Comparison of ENCODE assay signal across 8 mouse cellular contexts in the genomic region with DNA sequence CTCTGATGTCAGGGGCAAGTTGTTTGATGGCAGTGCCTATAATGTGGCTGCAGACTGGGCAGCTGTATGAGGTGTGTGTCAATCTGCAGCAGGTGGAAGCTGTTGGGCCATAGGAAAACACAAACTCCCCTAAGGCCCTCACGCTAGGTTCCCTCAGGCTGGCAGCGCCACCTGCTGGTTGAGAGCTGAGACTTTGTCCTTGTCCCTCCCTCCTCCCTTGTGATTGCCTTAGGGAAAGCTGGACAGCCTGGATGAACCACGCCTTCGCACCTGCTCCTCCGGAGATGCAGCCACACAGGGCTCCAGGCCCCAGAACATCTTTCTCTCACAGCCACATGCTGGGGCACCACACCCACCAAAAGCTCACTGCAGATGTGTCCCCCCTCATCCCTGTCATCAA. TPM values are rescaled to one million over a fixed set of nuclear protein-coding genes. Genes with fewer than 3 reads are reported as not detected.
DNase-seq lines count a peak whose midpoint lies in the region; ATAC-seq and TF ChIP-seq lines count a peak whose summit lies in the region.

No protein-coding gene starts in this region.

- H3K4me1 ChIP-seq in forebrain, postnatal 0 days (ENCODE audit: insufficient read depth): peaks cover 18% of the 10 kb centered on the region; the same call in 1 of the 2 replicates
- H3K4me1 ChIP-seq in lung, embryonic 14.5 days (ENCODE audit: insufficient read depth): 0 out of 2 replicates have a peak, but pooled peaks cover 6% of the 10 kb centered on the region

- no peak overlapping the region for H3K27ac ChIP-seq in forebrain, postnatal 0 days (ENCODE audit: low read depth, low read length)
- H3K27ac ChIP-seq in lung, embryonic 14.5 days (ENCODE audit: low read depth): no peak overlapping the region

- TF ChIP-seq CTCF in forebrain, postnatal 0 days (IDR thresholded peaks at IDR 0.05; ENCODE audit: low read depth): peak; percentile 96
- TF ChIP-seq CTCF in lung, embryonic 14.5 days (IDR thresholded peaks at IDR 0.05; ENCODE audit: low read depth): peak; percentile 92

- H3K36me3 ChIP-seq in forebrain, postnatal 0 days (ENCODE audit: insufficient read depth): no peaks in the 10 kb centered on the region
- no peaks in the 10 kb centered on the region for H3K36me3 ChIP-seq in lung, embryonic 14.5 days (ENCODE audit: insufficient read depth)

- WGBS in forebrain, postnatal 0 days: 0% methylated on average over 5 of the region's 5 CpGs
- WGBS in lung, embryonic 14.5 days: 1% methylated on average over 5 of the region's 5 CpGs

- ATAC-seq in forebrain, postnatal 0 days: peak; percentile 19; the same call in 1 of the 2 replicates
- no peak for ATAC-seq in lung, embryonic 14.5 days (ENCODE audit: insufficient read depth)

- H3K4me3 ChIP-seq in forebrain, postnatal 0 days (ENCODE audit: low read depth, low read length): no peak overlapping the region
- no peak overlapping the region for H3K4me3 ChIP-seq in lung, embryonic 14.5 days (ENCODE audit: low read depth, low read length)

- no peak overlapping the region for H3K9ac ChIP-seq in forebrain, postnatal 0 days
- H3K9ac ChIP-seq in lung, embryonic 14.5 days: no peak overlapping the region

- no peak overlapping the region for H3K4me2 ChIP-seq in forebrain, postnatal 0 days (ENCODE audit: low read depth)
- no peak overlapping the region for H3K4me2 ChIP-seq in lung, embryonic 14.5 days

- peaks cover 3% of the 10 kb centered on the region; the same call in 1 of the 2 replicates for H3K27me3 ChIP-seq in forebrain, postnatal 0 days (ENCODE audit: insufficient read depth, low read length)
- peaks cover 23% of the 10 kb centered on the region for H3K27me3 ChIP-seq in lung, embryonic 14.5 days (ENCODE audit: insufficient read depth, low read length)

- H3K9me3 ChIP-seq in forebrain, postnatal 0 days (ENCODE audit: low read length): no peaks in the 10 kb centered on the region
- H3K9me3 ChIP-seq in lung, embryonic 14.5 days (ENCODE audit: low read depth, low read length): no peaks in the 10 kb centered on the region

- DNase-seq in urinary bladder, adult 18-20 months (ENCODE audit: low spot score in 2 of 2): peak; percentile 12 to 58
- DNase-seq in urinary bladder, postnatal 10 days (ENCODE audit: low spot score): no peak
- DNase-seq in cerebellum, adult 11-12 months: peak; percentile 86
- peak; percentile 89 for DNase-seq in forebrain, postnatal 0 days
- peak; percentile 54 for DNase-seq in kidney, adult 9 months
- DNase-seq in lung, embryonic 14.5 days: peak; percentile 86
- peak; percentile 69 to 86 for DNase-seq in right cerebral cortex, postnatal 10 days (ENCODE audit: low spot score in 2 of 2)
- peak; percentile 50 for DNase-seq in yolk sac, embryonic 10.5 days (ENCODE audit: low spot score)

RNA-seq across cellular contexts. Expression of gene Sept3, which starts 3.5 kb away (rescaled TPM):
- 550 and 602 TPM in 2 replicates for total RNA-seq in forebrain, postnatal 0 days (2014; rRNA removed)
- 400 and 449 TPM in 2 replicates for polyA plus RNA-seq in forebrain, postnatal 0 days (2015; fragmentation: Nextera tagmentation; extraction: Ambion mirVana)
- 8.1 and 8.7 TPM in 2 replicates for polyA plus RNA-seq in lung, embryonic 14.5 days (2014; fragmentation: Nextera tagmentation; extraction: Ambion mirVana)

RNA-seq across cellular contexts. Expression of gene 1500009C09Rik, which starts 19.0 kb away (rescaled TPM):
- total RNA-seq in forebrain, postnatal 0 days (2014; rRNA removed): 119 and 139 TPM in 2 replicates
- polyA plus RNA-seq in forebrain, postnatal 0 days (2015; fragmentation: Nextera tagmentation; extraction: Ambion mirVana): 12.5 and 15.6 TPM in 2 replicates
- not detected in 2 replicates for polyA plus RNA-seq in lung, embryonic 14.5 days (2014; fragmentation: Nextera tagmentation; extraction: Ambion mirVana)

RNA-seq across cellular contexts. Expression of gene Cenpm, which starts 26.7 kb away (rescaled TPM):
- 8.9 and 10.0 TPM in 2 replicates for total RNA-seq in forebrain, postnatal 0 days (2014; rRNA removed)
- polyA plus RNA-seq in forebrain, postnatal 0 days (2015; fragmentation: Nextera tagmentation; extraction: Ambion mirVana): 16.5 and 18.7 TPM in 2 replicates
- polyA plus RNA-seq in lung, embryonic 14.5 days (2014; fragmentation: Nextera tagmentation; extraction: Ambion mirVana): 86.9 and 88.1 TPM in 2 replicates

RNA-seq across cellular contexts. Expression of gene Wbp2nl, which starts 27.6 kb away (rescaled TPM):
- total RNA-seq in forebrain, postnatal 0 days (2014; rRNA removed): 0.38 and 1.00 TPM in 2 replicates
- polyA plus RNA-seq in forebrain, postnatal 0 days (2015; fragmentation: Nextera tagmentation; extraction: Ambion mirVana): 0.42 and 0.59 TPM in 2 replicates
- 0.42 and 0.57 TPM in 2 replicates for polyA plus RNA-seq in lung, embryonic 14.5 days (2014; fragmentation: Nextera tagmentation; extraction: Ambion mirVana)

RNA-seq across cellular contexts. Expression of gene Tnfrsf13c, which starts 47.0 kb away (rescaled TPM):
- total RNA-seq in forebrain, postnatal 0 days (2014; rRNA removed): 0.24 and 0.62 TPM in 2 replicates
- polyA plus RNA-seq in forebrain, postnatal 0 days (2015; fragmentation: Nextera tagmentation; extraction: Ambion mirVana): 0.44 and 0.47 TPM in 2 replicates
- 0.22 TPM in 1 of 2 replicates, not detected in the other for polyA plus RNA-seq in lung, embryonic 14.5 days (2014; fragmentation: Nextera tagmentation; extraction: Ambion mirVana)

Comparison
In these comparisons a context has a peak if more than half of its experiments do, and no peak if none do; other contexts are left out.
1. RNA of gene Sept3, which starts 3.5 kb away (polyA plus RNA-seq): 400 to 449 TPM in forebrain, postnatal 0 days; 8.1 to 8.7 TPM in lung, embryonic 14.5 days; every median in the first group is over 10 times any median in the second.
2. RNA of gene 1500009C09Rik, which starts 19.0 kb away (polyA plus RNA-seq): 12.5 to 15.6 TPM in forebrain, postnatal 0 days; not detected in lung, embryonic 14.5 days; every median in the first group is over 10 times any median in the second.